In genomic region chr5:148090191-148090821, GRCm38 (mm10) we compare ENCODE assay signal across 15 mouse cellular contexts.
DNase-seq lines count a peak whose midpoint lies in the region; ATAC-seq and TF ChIP-seq lines count a peak whose summit lies in the region.
"Had no signal": no experiment of that assay in that cellular context is flagged by ENCODE, and none has a peak within 500 bp of the region (broad histone marks: within the 10 kb centered on the region; RNA-seq: fewer than 3 reads in every experiment).

No protein-coding gene starts in this region.

- no peak overlapping the region for H3K4me2 ChIP-seq in kidney, embryonic 14.5 days (replicated peaks; ENCODE audit: low read depth, low read length)
- H3K4me2 ChIP-seq: limb, embryonic 12.5 days; midbrain, embryonic 12.5 days; stomach, embryonic 15.5 days had no signal

- no peak overlapping the region for H3K9ac ChIP-seq in kidney, embryonic 14.5 days (ENCODE audit: low read depth, low read length)
- H3K9ac ChIP-seq: limb, embryonic 12.5 days; midbrain, embryonic 12.5 days; stomach, embryonic 15.5 days had no signal

- 74% methylated on average over 11 of the region's 11 CpGs for WGBS in kidney, embryonic 14.5 days

- H3K4me1 ChIP-seq in kidney, embryonic 14.5 days (ENCODE audit: control insufficient read depth, insufficient read depth, low read length): no peaks in the 10 kb centered on the region
- H3K4me1 ChIP-seq: limb, embryonic 12.5 days; midbrain, embryonic 12.5 days; stomach, embryonic 15.5 days had no signal

- no peak for TF ChIP-seq CTCF in left cerebral cortex, adult 2 months (IDR thresholded peaks at IDR 0.05)

- H3K36me3 ChIP-seq in kidney, embryonic 14.5 days (ENCODE audit: control insufficient read depth, insufficient read depth, low read length): no peaks in the 10 kb centered on the region
- H3K36me3 ChIP-seq: limb, embryonic 12.5 days; midbrain, embryonic 12.5 days; stomach, embryonic 15.5 days had no signal

- DNase-seq in right cerebral cortex, adult 2 months (ENCODE audit: low spot score in 2 of 2): peak; percentile 72 to 78
- no peak for DNase-seq in right cerebral cortex, postnatal 14 days
- DNase-seq in frontal cortex, postnatal 10 days (ENCODE audit: low spot score in 2 of 2): peak; percentile 22 to 50
- DNase-seq in left cerebral cortex, adult 2 months (ENCODE audit: extremely low spot score in 1 of 2, low spot score in 2 of 2): peak; percentile 61 to 63
- DNase-seq in testis, postnatal 14 days (ENCODE audit: low spot score): peak; percentile 38
- DNase-seq in adrenal gland, postnatal 14 days: no peak
- no peak for DNase-seq in adrenal gland, postnatal 25 days
- DNase-seq: gastrocnemius, adult 2 months; lung, adult 2 months had no signal

- ATAC-seq in kidney, embryonic 14.5 days (ENCODE audit: low FRiP score, low TSS enrichment): no peak
- ATAC-seq: intestine, postnatal 0 days had no signal

- intact Hi-C loops in left cerebral cortex, adult 2 months (cut with DNase I): loop anchor here (1.0 kb wide), 2 partner anchors 41 to 133 kb away; partner anchors contain the start of gene Mtus2

- no peak overlapping the region for H3K4me3 ChIP-seq in left cerebral cortex, adult 2 months
- H3K4me3 ChIP-seq in kidney, embryonic 14.5 days (ENCODE audit: low read length): no peak overlapping the region
- H3K4me3 ChIP-seq: gastrocnemius, adult 2 months; limb, embryonic 12.5 days; midbrain, embryonic 12.5 days; stomach, embryonic 15.5 days had no signal

- peak overlapping the region; percentile 74 for H3K27ac ChIP-seq in left cerebral cortex, adult 2 months
- no peak overlapping the region for H3K27ac ChIP-seq in kidney, embryonic 14.5 days (ENCODE audit: low read depth, low read length)
- H3K27ac ChIP-seq: gastrocnemius, adult 2 months; limb, embryonic 12.5 days; midbrain, embryonic 12.5 days; stomach, embryonic 15.5 days had no signal

- H3K9me3 ChIP-seq in kidney, embryonic 14.5 days (ENCODE audit: control insufficient read depth, low read length): 0 out of 2 replicates have a peak, but pooled peaks cover 3% of the 10 kb centered on the region
- H3K9me3 ChIP-seq: midbrain, embryonic 12.5 days; stomach, embryonic 15.5 days had no signal

- no peaks in the 10 kb centered on the region for H3K27me3 ChIP-seq in kidney, embryonic 14.5 days (ENCODE audit: control insufficient read depth, insufficient read depth, low read length)
- H3K27me3 ChIP-seq: CH12.LX; limb, embryonic 12.5 days; midbrain, embryonic 12.5 days; stomach, embryonic 15.5 days had no signal

Comparison
In these comparisons a context has a peak if more than half of its experiments do, and no peak if none do; other contexts are left out.
1. DNase-seq: peak in right cerebral cortex, adult 2 months (2 of 2), frontal cortex, postnatal 10 days (2 of 2), left cerebral cortex, adult 2 months (2 of 2) and testis, postnatal 14 days (single experiment); none in right cerebral cortex, postnatal 14 days (single experiment), adrenal gland, postnatal 14 days (single experiment) and adrenal gland, postnatal 25 days (single experiment).